Mouse (Mus musculus) WW6 (cell line): ENCODE results near the gene B4galnt2.
"Not testable (repeated sequence)": the region's sequence is repeated elsewhere in the genome, so short reads cannot be mapped to it uniquely, and the experiment has no call there.

Source experiments
- DNase-seq: peaks from one replicate; pipeline ENCODE4 v3.0.0-alpha.2; 2013; ENCODE audit warnings: low read depth, low spot score

B4galnt2 gene

DNA sequence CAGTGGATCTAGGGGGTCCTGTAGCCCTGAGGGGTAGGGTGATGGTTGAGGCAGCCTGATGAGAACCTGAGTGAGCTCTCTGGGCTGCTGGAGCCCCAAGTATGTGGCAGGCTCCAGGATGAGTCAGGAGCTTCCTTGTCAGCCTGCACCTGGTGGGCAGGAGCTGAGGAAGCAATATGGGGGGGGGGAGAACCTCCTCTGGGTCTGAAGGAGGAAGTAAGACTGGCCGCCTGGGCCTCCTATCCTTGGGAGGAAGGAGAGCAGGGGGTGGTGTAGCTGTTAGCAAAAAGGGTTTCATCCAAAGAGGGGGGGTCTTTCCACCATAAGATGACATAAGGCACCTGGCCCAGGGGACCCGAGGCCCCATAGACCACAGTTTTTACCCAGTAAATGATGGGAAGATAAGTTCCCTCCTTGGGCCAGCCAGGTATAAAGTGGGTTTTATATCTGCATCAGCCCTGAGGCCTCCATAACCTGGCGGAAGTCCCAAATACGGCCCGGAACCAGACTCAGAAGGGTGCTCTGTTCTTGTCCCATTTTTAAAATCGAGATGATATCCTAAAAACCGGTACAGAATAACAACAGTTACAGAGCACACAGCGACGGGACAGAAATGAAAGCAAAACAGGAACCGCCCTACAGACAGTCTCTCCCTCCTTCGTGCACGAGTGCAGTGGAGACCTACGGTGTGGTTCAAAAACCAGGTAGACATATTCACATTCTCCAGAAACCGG, 18.1 kb downstream of the B4galnt2 start:
- no peak for DNase-seq

DNA sequence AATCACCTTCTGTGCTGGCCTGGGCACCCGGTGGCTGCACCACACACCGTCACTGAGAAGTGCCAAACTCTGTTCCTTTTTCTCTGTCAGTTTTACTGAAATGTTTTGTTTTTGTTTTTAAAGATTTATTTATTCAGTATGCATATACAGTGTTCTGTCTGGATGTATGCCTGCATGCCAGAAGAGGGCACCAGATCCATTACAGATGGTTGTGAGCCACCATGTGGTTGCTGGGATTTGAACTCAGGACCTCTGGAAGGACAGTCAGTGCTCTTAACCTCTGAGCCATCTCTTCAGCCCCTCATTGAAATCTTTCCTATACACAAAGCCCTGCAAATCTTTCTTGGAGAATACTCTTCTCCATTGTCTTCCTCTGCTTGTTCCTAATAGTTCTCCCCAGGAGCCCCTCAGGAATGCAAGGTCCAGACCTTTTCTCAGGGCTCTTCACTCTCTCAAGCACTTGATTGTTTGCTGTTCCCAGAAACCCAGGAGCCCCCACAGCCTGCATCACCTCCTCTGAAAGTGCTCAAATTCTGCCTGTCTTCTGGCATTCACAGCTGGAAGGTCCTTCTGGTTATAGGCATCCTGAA, 24.1 kb downstream of the B4galnt2 start:
- no peak for DNase-seq

DNA sequence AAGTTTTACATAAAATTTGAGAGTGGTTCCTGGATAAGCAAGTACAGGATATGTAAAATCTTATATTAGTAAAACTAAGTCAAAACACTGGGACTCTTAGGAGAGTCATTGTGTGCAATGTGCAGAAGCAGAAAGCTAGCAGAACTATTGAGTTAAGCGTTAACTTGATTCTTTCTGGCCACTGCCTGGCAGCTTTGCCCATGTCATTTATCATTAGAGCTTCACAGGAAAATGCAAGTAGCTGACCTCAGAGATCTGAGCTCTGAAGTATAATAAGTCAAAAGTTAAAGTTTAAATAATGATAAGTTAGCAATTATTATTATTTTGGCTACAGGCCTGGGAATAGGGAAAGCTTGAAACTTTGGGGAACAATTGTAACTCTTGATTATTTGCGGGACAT, 34.8 kb downstream of the B4galnt2 start:
- DNase-seq: not testable (repeated sequence)

DNA sequence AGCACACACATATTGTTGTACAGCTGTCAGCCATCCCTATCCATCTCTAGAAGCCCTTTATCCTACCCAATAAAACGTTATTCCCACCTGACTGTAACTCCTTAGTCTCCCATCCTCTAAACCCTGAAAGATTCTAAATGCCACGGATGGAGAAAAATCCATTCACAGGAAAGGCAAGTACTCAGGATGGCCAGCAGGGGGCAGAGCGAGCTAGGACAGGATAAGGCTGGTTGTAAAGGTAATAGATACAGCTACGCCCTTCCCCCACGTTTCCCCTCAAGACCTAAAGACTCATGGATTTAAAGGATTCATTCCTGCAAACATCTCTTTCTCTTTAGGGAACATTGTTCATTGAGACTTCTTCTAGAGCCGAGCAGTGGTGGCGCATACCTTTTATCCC, 38.4 kb downstream of the B4galnt2 start:
- DNase-seq: peak; percentile 74

DNA sequence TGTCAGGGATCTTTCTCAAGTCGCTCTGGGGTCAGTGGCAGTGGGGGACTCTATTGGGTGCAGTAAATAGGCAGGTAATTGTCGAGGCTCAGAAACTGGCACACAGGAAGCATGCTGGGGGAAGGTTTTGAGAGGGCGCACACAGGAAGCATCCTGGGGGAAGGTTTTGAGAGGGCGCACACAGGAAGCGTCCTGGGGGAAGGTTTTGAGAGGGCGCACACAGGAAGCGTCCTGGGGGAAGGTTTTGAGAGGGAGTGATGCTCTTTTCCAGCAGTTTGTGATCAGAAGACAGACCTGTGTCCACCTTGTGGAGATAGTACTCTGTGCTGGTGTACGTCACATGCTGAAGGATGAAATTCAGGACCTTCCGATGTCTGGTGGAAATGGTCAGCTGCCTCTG, 38.9 kb downstream of the B4galnt2 start:
- peak; percentile 74 for DNase-seq

GRCm38 (mm10) chr11:95869918-95870470, 44.7 kb downstream of the B4galnt2 start:
- DNase-seq: no peak

DNA sequence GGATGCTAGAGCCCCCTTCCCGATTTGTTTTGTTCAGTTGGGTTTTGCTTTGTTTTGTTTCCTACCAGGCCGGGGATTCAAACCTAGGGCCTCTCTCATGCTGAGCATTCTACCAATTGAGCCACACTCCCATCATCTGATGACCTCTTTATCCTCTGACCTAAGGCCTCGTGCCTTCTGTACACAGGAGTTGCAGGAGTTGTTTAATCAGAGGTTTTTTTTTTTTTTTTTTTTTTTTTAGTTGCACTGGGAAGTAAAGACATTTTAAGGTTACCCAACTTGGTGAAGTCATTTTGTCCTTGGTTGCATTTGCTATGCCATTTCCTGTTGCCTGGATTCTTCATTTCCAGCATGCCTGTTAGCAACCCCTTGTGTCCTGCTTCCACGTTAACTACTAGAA, 45.2 kb downstream of the B4galnt2 start:
- no peak for DNase-seq

GRCm38 (mm10) chr11:95861397-95861796, 53.3 kb downstream of the B4galnt2 start:
- no peak for DNase-seq

DNA sequence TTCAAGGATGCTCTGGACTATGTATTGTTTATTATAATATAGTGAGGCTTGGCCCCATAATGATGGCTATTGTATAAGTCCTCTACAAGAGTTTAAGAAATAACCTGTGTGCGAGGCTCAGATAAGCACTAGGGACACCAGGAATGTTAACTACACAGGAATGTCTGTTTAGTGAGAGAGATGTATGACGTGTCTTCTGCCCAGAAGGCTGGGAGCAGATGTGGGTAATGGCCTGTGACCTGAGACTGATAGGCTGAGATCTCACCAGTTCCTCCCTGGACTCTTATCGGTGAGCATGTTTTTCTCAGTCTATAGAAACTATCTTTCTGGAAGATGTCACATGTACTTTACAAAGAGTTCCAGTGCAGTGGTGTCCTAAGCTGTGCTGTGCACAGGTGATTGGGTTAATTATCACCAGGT, 54.6 kb downstream of the B4galnt2 start:
- DNase-seq: no peak

GRCm38 (mm10) chr11:95859468-95859855, 55.2 kb downstream of the B4galnt2 start:
- peak; percentile 52 for DNase-seq

DNA sequence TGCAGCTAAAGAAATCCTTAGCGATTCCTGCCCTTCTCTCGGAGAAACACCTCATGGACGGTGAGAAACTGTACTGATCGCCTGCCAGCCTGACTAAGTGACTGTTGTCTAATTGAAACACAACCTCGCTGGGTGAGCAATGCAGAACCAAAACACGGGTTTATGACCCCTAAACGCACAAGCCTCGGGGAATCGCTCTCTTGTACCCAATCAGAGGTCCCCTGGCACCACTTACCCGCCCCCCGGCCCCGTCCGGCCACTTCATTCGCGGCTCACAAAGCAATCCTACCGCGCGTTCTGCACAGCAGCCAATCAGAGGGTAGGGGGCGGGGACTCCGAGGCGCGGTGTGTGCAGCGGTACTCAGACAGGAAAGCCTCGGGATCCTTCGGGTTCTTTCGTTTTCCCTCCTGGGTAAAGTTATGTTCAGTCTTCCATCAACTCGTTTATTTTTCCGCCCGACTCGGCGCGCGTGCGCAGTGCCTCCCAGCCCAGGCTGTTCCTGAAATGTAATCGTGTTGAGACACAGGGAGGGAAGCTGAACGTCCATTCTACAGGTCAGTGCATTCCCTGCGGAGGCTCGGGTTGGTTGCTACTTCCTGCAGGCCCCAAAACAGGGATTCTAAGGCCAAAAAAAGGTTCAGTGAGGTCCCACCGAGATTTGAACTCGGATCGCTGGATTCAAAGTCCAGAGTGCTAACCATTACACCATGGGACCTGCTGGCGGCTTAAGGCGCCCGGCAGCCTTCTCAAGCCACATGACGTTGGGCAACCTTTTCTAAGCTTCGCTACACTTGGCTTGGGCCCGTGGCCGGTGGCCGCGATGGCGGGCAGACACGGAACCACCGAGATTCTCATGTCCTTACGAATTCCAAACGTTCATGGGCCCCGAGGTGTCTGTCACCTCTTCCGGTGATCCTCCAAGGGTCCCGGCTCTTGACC, 55.9 kb downstream of the B4galnt2 start:
- peak; percentile 99 for DNase-seq

DNA sequence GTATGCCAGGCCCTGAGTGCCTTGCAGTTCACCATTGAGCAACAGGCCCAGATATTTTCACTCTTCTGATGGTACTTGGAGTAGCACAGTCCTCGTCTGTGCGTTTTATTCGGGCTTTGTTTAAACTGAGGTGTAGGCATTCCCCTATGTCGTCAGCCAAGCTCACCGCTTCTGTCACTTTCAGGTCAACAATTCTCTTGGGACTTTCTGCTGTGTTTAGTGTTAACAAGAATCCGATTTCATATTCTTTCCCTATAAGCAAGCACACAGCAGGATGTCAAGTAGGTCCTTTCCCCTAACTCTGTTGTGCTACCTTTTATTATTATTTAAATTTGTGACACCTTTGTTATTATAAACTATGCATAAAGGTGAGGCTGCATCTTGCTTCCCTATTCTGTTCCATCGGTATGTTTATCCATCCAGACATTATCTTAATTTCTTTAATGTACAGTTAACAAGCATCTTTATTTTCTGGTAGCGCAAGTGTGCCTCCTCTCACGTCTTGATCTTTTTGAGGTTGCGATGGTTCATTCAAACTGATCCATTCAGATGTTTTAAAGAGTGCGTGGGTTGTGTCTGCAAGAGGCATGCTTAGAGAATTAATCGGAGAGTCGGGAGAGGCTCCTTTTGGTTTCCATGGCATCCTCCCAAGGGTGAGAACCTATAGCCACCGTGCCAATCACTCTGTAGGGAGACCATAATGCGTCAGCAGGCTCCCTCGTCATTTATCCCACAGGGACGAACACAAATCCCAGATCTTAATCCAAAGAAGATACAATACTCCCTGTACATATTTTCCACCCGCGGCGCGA, 56.8 kb downstream of the B4galnt2 start:
- no peak for DNase-seq

DNA sequence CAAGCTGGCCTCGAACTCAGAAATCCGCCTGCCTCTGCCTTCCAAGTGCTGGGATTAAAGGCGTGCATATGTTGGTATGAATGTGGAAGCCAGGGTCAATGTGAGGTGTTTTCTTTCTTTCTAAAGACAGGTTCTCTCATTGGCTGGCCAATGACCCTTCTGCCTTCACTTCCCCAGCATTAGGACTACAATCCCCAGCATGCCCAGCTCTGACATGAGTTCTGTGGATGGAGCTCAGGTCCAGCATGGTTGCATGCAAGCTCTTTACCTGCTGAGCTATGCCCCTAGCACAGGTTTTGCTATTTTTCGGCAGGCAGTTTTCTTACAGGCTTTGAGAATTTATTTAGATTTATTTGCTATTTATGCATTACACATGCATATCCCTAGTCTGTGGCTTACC, 57.4 kb downstream of the B4galnt2 start:
- no peak for DNase-seq

DNA sequence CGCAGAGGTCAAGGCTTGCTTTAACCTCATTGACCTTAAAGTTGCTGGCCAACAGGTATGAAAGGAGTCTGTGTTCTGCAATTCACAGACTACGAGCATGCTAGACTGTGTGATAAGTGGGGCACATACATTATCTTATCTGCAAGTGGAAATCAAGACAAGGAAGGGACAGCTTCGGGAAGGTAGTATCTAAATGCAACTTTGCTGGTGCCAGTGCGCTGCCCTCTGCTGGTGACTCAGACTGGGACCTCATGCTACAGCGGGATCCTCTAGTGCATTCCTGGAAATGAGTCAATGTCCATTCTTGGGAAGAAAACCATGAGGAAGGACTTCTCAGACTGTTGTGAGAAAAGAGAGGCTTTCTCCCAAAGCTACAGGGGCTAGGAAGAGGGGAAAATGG, 61.0 kb downstream of the B4galnt2 start:
- no peak for DNase-seq

DNA sequence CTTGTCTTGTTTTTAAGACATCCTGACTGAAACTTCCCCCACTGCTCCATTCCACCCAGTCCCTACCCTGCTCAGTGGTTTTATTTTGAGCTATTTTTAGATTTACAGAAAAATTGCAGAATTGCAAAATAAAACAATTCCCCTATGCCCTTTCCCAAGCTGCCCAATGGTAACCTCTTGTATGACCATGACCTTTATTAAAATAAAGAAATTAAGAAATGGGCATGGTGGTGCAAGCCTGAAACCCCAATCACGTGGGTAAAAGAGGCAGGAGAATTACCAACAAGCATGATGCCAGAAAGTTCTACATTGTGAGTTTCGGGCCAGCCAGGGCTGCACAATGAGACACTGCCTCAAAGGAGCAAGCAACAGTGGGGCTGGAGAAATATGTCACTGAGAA, 63.8 kb downstream of the B4galnt2 start:
- no peak for DNase-seq

- DNase-seq: no peak
Measured at GRCm38 (mm10) chr11:95844935-95845334, 69.8 kb downstream of the B4galnt2 start.

GRCm38 (mm10) chr11:95843421-95843950, 71.2 kb downstream of the B4galnt2 start:
- DNase-seq: no peak

DNA sequence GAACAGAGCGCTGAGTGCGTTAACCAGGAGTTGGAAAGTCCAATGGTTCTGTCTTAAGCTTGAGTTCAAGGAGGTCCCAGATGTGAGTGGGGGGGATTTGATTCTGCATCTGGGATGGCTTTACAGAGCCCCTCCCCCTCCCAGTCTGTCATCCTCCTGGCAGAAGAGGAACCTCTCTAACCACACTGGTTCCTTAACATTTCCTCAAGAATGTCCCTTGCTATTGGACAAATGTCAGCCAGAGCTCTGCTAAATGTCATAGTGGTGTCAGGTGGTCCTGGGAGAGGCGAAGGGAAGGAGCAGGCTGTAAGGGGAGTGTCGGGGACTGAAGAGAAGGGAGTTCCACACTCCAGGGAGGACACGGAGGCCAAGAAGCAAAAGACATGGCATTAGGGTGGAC, 71.7 kb downstream of the B4galnt2 start:
- no peak for DNase-seq

- DNase-seq: no peak
Measured at GRCm38 (mm10) chr11:95842074-95842681, 72.5 kb downstream of the B4galnt2 start, which contains the start of gene Abi3. TSS of gene Abi3 (minus strand) at chr11:95842476.

GRCm38 (mm10) chr11:95841498-95841830, 73.2 kb downstream of the B4galnt2 start:
- DNase-seq: no peak
